Mouse (Mus musculus): Measurements from ENCODE around the gene Fzd4. TPM values are rescaled to one million over a fixed set of nuclear protein-coding genes. Genes with fewer than 3 reads are reported as not detected.
A peak's percentile ranks its signal among the peaks of the same experiment; 100 is the strongest.

Gene Fzd4
- polyA plus RNA-seq, 1 experiment: 5.0 TPM

DNA sequence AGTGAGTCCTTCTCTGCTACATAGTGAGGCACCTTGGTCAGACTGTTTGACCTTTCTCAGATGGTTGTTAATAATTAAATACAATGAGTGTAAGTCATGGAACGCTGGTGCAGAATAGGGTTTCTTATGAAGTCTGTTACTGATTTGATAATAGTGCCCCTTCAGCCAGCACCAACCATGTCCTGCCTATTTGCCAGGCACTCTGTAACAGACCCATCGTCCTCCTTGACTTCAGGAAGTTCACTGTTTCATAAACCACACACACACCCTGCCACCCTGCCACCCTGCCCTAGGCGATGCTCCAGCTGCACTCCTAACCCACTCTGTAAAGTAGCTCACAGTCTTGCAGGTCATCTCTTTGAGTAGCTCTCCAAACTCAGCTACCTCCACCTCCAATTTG, 2.2 kb upstream of the Fzd4 start:
- Histone ChIP-seq H3K27me3 (ENCODE audit: control insufficient read depth, insufficient read depth, insufficient read length) (no peaks in the 10 kb centered on the region), H3K36me3 (ENCODE audit: control insufficient read depth, insufficient read depth) (no peaks in the 10 kb centered on the region), H3K4me3 (no peak overlapping the region), H3K4me2 (ENCODE audit: low read depth) (no peak overlapping the region), H3K79me2 (ENCODE audit: control insufficient read depth, insufficient read depth) (no peaks in the 10 kb centered on the region), H3ac (ENCODE audit: control insufficient read depth, insufficient read length) (no peak overlapping the region)
- TF ChIP-seq POLR2AphosphoS2 (IDR thresholded peaks at IDR 0.05; ENCODE audit: insufficient read length, low read depth) (no peak), SRF (IDR thresholded peaks at IDR 0.05; ENCODE audit: control insufficient read depth, insufficient read length, low read depth) (no peak), REST (IDR thresholded peaks at IDR 0.05; ENCODE audit: insufficient read depth, insufficient read length) (no peak), CEBPB (IDR thresholded peaks at IDR 0.05; ENCODE audit: insufficient read depth, poor library complexity, severe bottlenecking) (no peak), POLR2A (IDR thresholded peaks at IDR 0.05; ENCODE audit: insufficient read length, low read depth) (no peak), TCF12 (IDR thresholded peaks at IDR 0.05; ENCODE audit: insufficient read depth, poor library complexity, severe bottlenecking) (no peak)

GRCm38 (mm10) chr7:89403053-89403972, 842 bp upstream of the Fzd4 start:
- peak overlapping the region; percentile 57 for H3K4me3 ChIP-seq
- H3K27me3 ChIP-seq (ENCODE audit: control insufficient read depth, insufficient read depth, insufficient read length): no peaks in the 10 kb centered on the region
- H3K4me2 ChIP-seq (ENCODE audit: low read depth): peak overlapping the region; percentile 100
- TF ChIP-seq MAX (IDR thresholded peaks at IDR 0.05; ENCODE audit: low read depth): no peak
- TF ChIP-seq TCF3 (IDR thresholded peaks at IDR 0.05; ENCODE audit: insufficient read length, low read depth): no peak
- TF ChIP-seq POLR2A (IDR thresholded peaks at IDR 0.05; ENCODE audit: insufficient read length, low read depth): peak; percentile 62
- no peak for TF ChIP-seq MYOG (IDR thresholded peaks at IDR 0.05; ENCODE audit: control insufficient read depth in 1 of 3, insufficient read depth in 1 of 3, insufficient read length in 2 of 3, low read depth in 2 of 3)
- H3ac ChIP-seq (ENCODE audit: control insufficient read depth, insufficient read length): peak overlapping the region; percentile 57
- peaks cover 8% of the 10 kb centered on the region for H3K36me3 ChIP-seq (ENCODE audit: control insufficient read depth, insufficient read depth)
- H3K79me2 ChIP-seq (ENCODE audit: control insufficient read depth, insufficient read depth): no peaks in the 10 kb centered on the region

DNA sequence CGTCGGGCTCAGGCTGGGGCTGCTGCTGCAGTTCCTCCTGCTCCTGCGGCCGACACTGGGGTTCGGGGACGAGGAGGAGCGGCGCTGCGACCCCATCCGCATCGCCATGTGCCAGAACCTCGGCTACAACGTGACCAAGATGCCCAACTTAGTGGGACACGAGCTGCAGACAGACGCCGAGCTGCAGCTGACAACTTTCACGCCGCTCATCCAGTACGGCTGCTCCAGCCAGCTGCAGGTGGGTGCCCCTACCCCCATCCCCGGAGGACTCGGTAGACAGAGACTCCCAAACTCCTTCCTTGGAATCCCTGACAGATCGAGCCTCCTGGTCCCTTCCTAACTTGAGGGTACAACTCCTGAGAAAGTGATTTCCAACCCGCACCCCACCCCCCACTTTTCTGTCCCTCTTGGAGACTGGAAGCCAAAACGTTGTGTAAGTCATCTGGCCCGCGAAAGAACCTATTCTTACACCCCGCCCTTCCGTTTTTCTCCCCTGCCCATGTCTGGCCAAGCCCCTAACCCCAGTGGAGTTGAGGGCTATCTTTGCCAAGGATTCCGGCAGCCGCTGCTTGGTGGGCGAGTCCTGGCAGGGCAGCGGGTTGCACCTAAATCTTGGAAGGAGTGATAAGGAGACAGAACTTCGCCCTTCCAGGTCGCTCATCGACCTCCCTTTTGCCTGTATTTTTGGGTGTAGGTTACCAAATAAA, 732 bp downstream of the Fzd4 start:
- peaks cover 9% of the 10 kb centered on the region for H3K36me3 ChIP-seq (ENCODE audit: control insufficient read depth, insufficient read depth)
- H3K27me3 ChIP-seq (ENCODE audit: control insufficient read depth, insufficient read depth, insufficient read length): no peaks in the 10 kb centered on the region
- TF ChIP-seq MYOD1 (IDR thresholded peaks at IDR 0.05; ENCODE audit: control insufficient read depth in 1 of 3, insufficient read length in 2 of 3, low read depth in 2 of 3) (peak in 1 of 3 experiments; percentile 37), POLR2AphosphoS2 (IDR thresholded peaks at IDR 0.05; ENCODE audit: insufficient read length, low read depth) (no peak)
- no peaks in the 10 kb centered on the region for H3K79me2 ChIP-seq (ENCODE audit: control insufficient read depth, insufficient read depth)
- peak overlapping the region; percentile 57 for H3ac ChIP-seq (ENCODE audit: control insufficient read depth, insufficient read length)
- H3K4me3 ChIP-seq: peak overlapping the region; percentile 57
- H3K4me2 ChIP-seq (ENCODE audit: low read depth): peak overlapping the region; percentile 93

DNA sequence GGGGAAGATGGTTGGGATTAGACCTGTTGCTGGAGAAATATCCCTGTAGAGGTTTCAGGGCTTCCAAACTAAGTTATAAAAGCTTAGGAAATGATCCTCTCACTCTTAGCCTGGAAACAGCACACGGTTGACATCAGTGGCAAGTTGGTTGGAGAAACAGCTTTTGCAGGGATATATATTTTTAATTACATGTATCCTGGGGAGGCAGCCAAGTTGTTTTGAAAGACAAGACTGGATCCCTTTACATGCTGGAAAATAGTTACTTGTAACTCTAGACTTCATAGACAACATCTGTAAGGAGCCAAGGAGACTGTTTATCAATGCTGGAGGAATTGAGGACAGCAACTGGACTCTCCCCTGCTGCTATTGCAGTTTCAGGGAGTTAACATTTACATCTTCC, 1.9 kb downstream of the Fzd4 start:
- Histone ChIP-seq H3K4me2 (ENCODE audit: low read depth) (peak overlapping the region; percentile 93), H3K36me3 (ENCODE audit: control insufficient read depth, insufficient read depth) (peaks cover 15% of the 10 kb centered on the region), H3K27me3 (ENCODE audit: control insufficient read depth, insufficient read depth, insufficient read length) (no peaks in the 10 kb centered on the region), H3K4me3 (peak overlapping the region; percentile 57), H3K79me2 (ENCODE audit: control insufficient read depth, insufficient read depth) (no peaks in the 10 kb centered on the region), H3ac (ENCODE audit: control insufficient read depth, insufficient read length) (no peak overlapping the region)
- TF ChIP-seq MYOG (IDR thresholded peaks at IDR 0.05; ENCODE audit: control insufficient read depth in 1 of 3, insufficient read depth in 1 of 3, insufficient read length in 2 of 3, low read depth in 2 of 3) (no peak), E2F4 (IDR thresholded peaks at IDR 0.05; ENCODE audit: insufficient read depth) (no peak), TCF12 (IDR thresholded peaks at IDR 0.05; ENCODE audit: insufficient read depth, poor library complexity, severe bottlenecking) (no peak), POLR2AphosphoS2 (IDR thresholded peaks at IDR 0.05; ENCODE audit: insufficient read length, low read depth) (no peak), POLR2A (IDR thresholded peaks at IDR 0.05; ENCODE audit: insufficient read length, low read depth) (no peak), USF1 (IDR thresholded peaks at IDR 0.05; ENCODE audit: low read depth) (no peak), MYOD1 (IDR thresholded peaks at IDR 0.05; ENCODE audit: control insufficient read depth in 1 of 3, insufficient read length in 2 of 3, low read depth in 2 of 3) (no peak)

GRCm38 (mm10) chr7:89407006-89407940, 3.1 kb downstream of the Fzd4 start:
- H3K27me3 ChIP-seq (ENCODE audit: control insufficient read depth, insufficient read depth, insufficient read length): no peaks in the 10 kb centered on the region
- TF ChIP-seq USF1 (IDR thresholded peaks at IDR 0.05; ENCODE audit: low read depth): no peak
- no peak overlapping the region for H3K4me2 ChIP-seq (ENCODE audit: low read depth)
- H3K36me3 ChIP-seq (ENCODE audit: control insufficient read depth, insufficient read depth): peaks cover 15% of the 10 kb centered on the region
- no peaks in the 10 kb centered on the region for H3K79me2 ChIP-seq (ENCODE audit: control insufficient read depth, insufficient read depth)
- H3ac ChIP-seq (ENCODE audit: control insufficient read depth, insufficient read length): no peak overlapping the region
- no peak overlapping the region for H3K4me3 ChIP-seq

Data from myocyte (in vitro differentiated cells).